Mouse (Mus musculus) brain, embryonic 14.5 days (tissue): ENCODE results near the gene Tsks. TPM values are rescaled to one million over a fixed set of nuclear protein-coding genes. Genes with fewer than 3 reads are reported as not detected.

Source experiments
- DNase-seq: peaks from one replicate; pipeline ENCODE4 v3.0.0-alpha.2; 2011; ENCODE audit warnings: low read depth
- CTCF ChIP-seq: fragments of 200-500 bp; IDR thresholded peaks from 2 replicates; pipeline ENCODE4 v1.5.1; 2012; ENCODE audit warnings: inconsistent platforms, mild to moderate bottlenecking, moderate library complexity, borderline replicate concordance; ENCODE audit not compliant: insufficient read depth, insufficient read length; ENCODE audit errors: extremely low read depth
- POLR2A ChIP-seq: fragments of 200-500 bp; IDR thresholded peaks from 2 replicates; pipeline ENCODE4 v1.6.1; 2012; ENCODE audit warnings: mild to moderate bottlenecking, inconsistent platforms, borderline replicate concordance; ENCODE audit not compliant: poor library complexity, insufficient read depth, insufficient read length, severe bottlenecking; ENCODE audit errors: extremely low read depth
- polyA plus RNA-seq: library from polyadenylated mRNA; depleted of rRNA; stranded (reverse); fragments of >200 nt; gene quantifications from 2 replicates; pipeline ENCODE4 v1.2.3, GENCODE M21; 2012

The Tsks gene
- polyA plus RNA-seq, 1 experiment = 0.04 TPM

- no peak for DNase-seq
- TF ChIP-seq CTCF (no peak), POLR2A (no peak)
Observed at GRCm38 (mm10) chr7:44965975-44966374, 23.0 kb downstream of the Tsks start.

GRCm38 (mm10) chr7:44966638-44967037 is 23.6 kb downstream of the Tsks start:
- TF ChIP-seq POLR2A (no peak), CTCF (no peak)
- no peak for DNase-seq

- TF ChIP-seq CTCF (no peak), POLR2A (no peak)
Observed at GRCm38 (mm10) chr7:44970231-44970691, 27.3 kb downstream of the Tsks start.

DNA sequence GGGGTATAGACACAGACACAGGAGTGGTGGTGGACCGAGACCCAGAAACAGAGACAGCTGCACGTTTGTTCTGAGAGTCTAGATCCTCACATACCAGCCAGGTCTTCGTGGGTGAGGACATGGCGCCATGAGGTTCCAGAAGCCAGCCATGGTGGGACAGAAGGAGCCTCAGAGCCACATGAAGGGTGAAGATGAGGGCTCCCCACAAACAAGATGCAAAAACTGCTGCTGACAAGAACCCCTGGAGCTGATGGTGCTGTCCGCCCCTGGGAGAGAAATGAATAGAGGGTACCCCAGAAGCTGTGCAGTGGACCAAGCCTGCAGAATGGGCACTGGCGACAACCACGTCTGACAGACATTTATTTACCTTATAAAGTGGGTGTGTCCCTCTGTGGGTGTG is 28.1 kb downstream of the Tsks start:
- TF ChIP-seq POLR2A = no peak
- no peak for TF ChIP-seq CTCF
- DNase-seq = no peak

More at GRCm38 (mm10) chr7:44970231-44970691, 27.3 kb downstream of the Tsks start:
- peak; percentile 98 for DNase-seq

- TF ChIP-seq POLR2A = no peak
- no peak for TF ChIP-seq CTCF
- DNase-seq = no peak
Observed at GRCm38 (mm10) chr7:44973415-44974130, 30.6 kb downstream of the Tsks start.

DNA sequence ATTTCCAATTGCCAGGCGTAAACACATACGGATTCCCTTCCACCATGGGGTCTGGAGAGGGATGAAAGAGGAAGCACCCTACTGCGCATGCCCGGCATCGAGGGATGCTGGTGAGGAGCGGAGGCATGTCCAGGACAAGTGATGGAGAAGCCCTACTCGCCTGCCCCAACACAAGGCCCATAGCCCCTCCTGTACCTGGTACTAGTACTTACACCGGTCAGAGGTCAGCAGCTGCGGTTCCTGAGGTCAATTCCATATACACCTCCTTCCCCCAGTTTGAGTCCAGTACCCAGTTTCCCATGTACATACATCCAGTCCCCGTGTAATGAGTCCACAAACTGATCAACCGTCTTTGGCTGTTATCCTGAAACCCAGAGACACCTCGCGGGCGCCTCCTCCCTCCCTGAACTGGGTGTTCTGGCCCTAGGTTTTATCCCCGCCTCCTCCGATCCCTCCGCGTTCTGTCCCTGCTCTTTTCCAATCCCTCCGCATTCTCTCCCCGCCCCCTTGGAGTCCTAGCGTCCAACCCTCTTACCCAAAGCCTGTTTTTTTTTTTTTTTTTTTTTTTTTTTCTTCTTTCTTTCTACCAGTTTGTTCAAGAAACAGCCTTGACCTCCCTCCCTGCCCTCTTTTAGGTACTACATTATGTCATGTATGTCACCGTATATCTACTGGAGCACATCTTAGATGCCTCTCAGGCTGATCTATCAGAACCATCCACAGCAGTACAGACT is 31.5 kb downstream of the Tsks start, which contains the start of gene Cpt1c:
Gene Cpt1c (minus strand): TSS at position 469 of the 734 bp plus-strand sequence.
- peak; percentile 67; the same call in 1 of the 2 replicates for TF ChIP-seq POLR2A
- no peak for TF ChIP-seq CTCF
- DNase-seq = peak; percentile 97

DNA sequence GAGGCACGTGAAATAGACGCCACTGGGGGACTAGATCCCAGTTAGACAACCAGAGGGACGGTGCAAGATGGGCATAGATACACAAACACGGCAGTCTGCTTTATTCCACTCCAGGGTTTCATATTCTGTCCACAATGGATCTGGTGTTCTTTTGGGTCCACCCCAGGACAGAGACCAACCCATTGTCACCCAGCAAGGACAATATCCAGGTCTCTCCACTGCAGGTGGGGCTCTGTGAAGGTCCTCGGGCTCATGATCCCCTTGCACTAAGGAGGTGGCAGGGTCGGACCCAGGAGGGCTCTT is 32.1 kb downstream of the Tsks start:
- TF ChIP-seq POLR2A = no peak
- no peak for TF ChIP-seq CTCF

GRCm38 (mm10) chr7:44978300-44978699 is 35.3 kb downstream of the Tsks start:
- no peak for TF ChIP-seq POLR2A
- TF ChIP-seq CTCF = no peak
- no peak for DNase-seq

More for the DNA sequence above, 32.1 kb downstream of the Tsks start:
- no peak for DNase-seq

- no peak for DNase-seq
- TF ChIP-seq CTCF = no peak
Observed at GRCm38 (mm10) chr7:44981539-44981938, 38.5 kb downstream of the Tsks start.

- TF ChIP-seq CTCF (peak; percentile 99), POLR2A (no peak)
- DNase-seq = peak; percentile 83
Observed at GRCm38 (mm10) chr7:44983085-44983484, 40.1 kb downstream of the Tsks start.

GRCm38 (mm10) chr7:44983944-44984832 is 41.2 kb downstream of the Tsks start:
- DNase-seq = no peak
- TF ChIP-seq POLR2A (no peak), CTCF (no peak)

- DNase-seq = no peak
- TF ChIP-seq POLR2A (no peak), CTCF (no peak)
Observed at GRCm38 (mm10) chr7:44984833-44985164, 41.8 kb downstream of the Tsks start.
